Mouse (Mus musculus): ENCODE results near the gene Ptprg. TPM values are rescaled to one million over a fixed set of nuclear protein-coding genes. Genes with fewer than 3 reads are reported as not detected.

The Ptprg gene
- polyA plus RNA-seq, 1 experiment, result 12.1 TPM

- TF ChIP-seq POLR2A (IDR thresholded peaks at IDR 0.05; ENCODE audit: control insufficient read depth, low read depth, low read length) (no peak), CTCF (IDR thresholded peaks at IDR 0.05; ENCODE audit: control insufficient read depth, insufficient read depth, insufficient replicate concordance, low read depth, low read length) (no peak)
- H3K36me3 ChIP-seq (ENCODE audit: control insufficient read depth, insufficient read depth, low read length), result no peaks in the 10 kb centered on the region
- no peaks in the 10 kb centered on the region for H3K4me1 ChIP-seq (ENCODE audit: control insufficient read depth, insufficient read depth, low read length)
- H3K27me3 ChIP-seq (ENCODE audit: control insufficient read depth, insufficient read depth, low read length), result no peaks in the 10 kb centered on the region
- H3K4me3 ChIP-seq (ENCODE audit: control insufficient read depth, low read depth, low read length), result no peak overlapping the region
- H3K27ac ChIP-seq (ENCODE audit: control insufficient read depth, insufficient read depth, low read depth, low read length), result no peak overlapping the region
Observed at GRCm38 (mm10) chr14:11631505-11631904, 78.2 kb downstream of the Ptprg start.

GRCm38 (mm10) chr14:11637673-11638072 is 84.3 kb downstream of the Ptprg start:
- Histone ChIP-seq H3K4me1 (ENCODE audit: control insufficient read depth, insufficient read depth, low read length) (no peaks in the 10 kb centered on the region), H3K27ac (ENCODE audit: control insufficient read depth, insufficient read depth, low read depth, low read length) (no peak overlapping the region)

GRCm38 (mm10) chr14:11639366-11639765 is 86.0 kb downstream of the Ptprg start:
- H3K4me3 ChIP-seq (ENCODE audit: control insufficient read depth, low read depth, low read length), result no peak overlapping the region
- H3K36me3 ChIP-seq (ENCODE audit: control insufficient read depth, insufficient read depth, low read length), result no peaks in the 10 kb centered on the region
- no peak overlapping the region for H3K27ac ChIP-seq (ENCODE audit: control insufficient read depth, insufficient read depth, low read depth, low read length)
- H3K27me3 ChIP-seq (ENCODE audit: control insufficient read depth, insufficient read depth, low read length), result no peaks in the 10 kb centered on the region
- TF ChIP-seq CTCF (IDR thresholded peaks at IDR 0.05; ENCODE audit: control insufficient read depth, insufficient read depth, insufficient replicate concordance, low read depth, low read length) (no peak), POLR2A (IDR thresholded peaks at IDR 0.05; ENCODE audit: control insufficient read depth, low read depth, low read length) (no peak)
- H3K4me1 ChIP-seq (ENCODE audit: control insufficient read depth, insufficient read depth, low read length), result no peaks in the 10 kb centered on the region

More at GRCm38 (mm10) chr14:11637673-11638072, 84.3 kb downstream of the Ptprg start:
- TF ChIP-seq POLR2A (IDR thresholded peaks at IDR 0.05; ENCODE audit: control insufficient read depth, low read depth, low read length) (no peak), CTCF (IDR thresholded peaks at IDR 0.05; ENCODE audit: control insufficient read depth, insufficient read depth, insufficient replicate concordance, low read depth, low read length) (no peak)
- Histone ChIP-seq H3K4me3 (ENCODE audit: control insufficient read depth, low read depth, low read length) (no peak overlapping the region), H3K36me3 (ENCODE audit: control insufficient read depth, insufficient read depth, low read length) (no peaks in the 10 kb centered on the region), H3K27me3 (ENCODE audit: control insufficient read depth, insufficient read depth, low read length) (no peaks in the 10 kb centered on the region)

- no peak for TF ChIP-seq CTCF (IDR thresholded peaks at IDR 0.05; ENCODE audit: control insufficient read depth, insufficient read depth, insufficient replicate concordance, low read depth, low read length)
- TF ChIP-seq POLR2A (IDR thresholded peaks at IDR 0.05; ENCODE audit: control insufficient read depth, low read depth, low read length), result no peak
- H3K4me1 ChIP-seq (ENCODE audit: control insufficient read depth, insufficient read depth, low read length), result no peaks in the 10 kb centered on the region
- H3K36me3 ChIP-seq (ENCODE audit: control insufficient read depth, insufficient read depth, low read length), result no peaks in the 10 kb centered on the region
- H3K4me3 ChIP-seq (ENCODE audit: control insufficient read depth, low read depth, low read length), result no peak overlapping the region
- no peak overlapping the region for H3K27ac ChIP-seq (ENCODE audit: control insufficient read depth, insufficient read depth, low read depth, low read length)
- no peaks in the 10 kb centered on the region for H3K27me3 ChIP-seq (ENCODE audit: control insufficient read depth, insufficient read depth, low read length)
Observed at GRCm38 (mm10) chr14:11640372-11640771, 87.0 kb downstream of the Ptprg start.

- no peak overlapping the region for H3K4me3 ChIP-seq (ENCODE audit: control insufficient read depth, low read depth, low read length)
- H3K4me1 ChIP-seq (ENCODE audit: control insufficient read depth, insufficient read depth, low read length), result no peaks in the 10 kb centered on the region
- TF ChIP-seq POLR2A (IDR thresholded peaks at IDR 0.05; ENCODE audit: control insufficient read depth, low read depth, low read length) (no peak), CTCF (IDR thresholded peaks at IDR 0.05; ENCODE audit: control insufficient read depth, insufficient read depth, insufficient replicate concordance, low read depth, low read length) (no peak)
- H3K27me3 ChIP-seq (ENCODE audit: control insufficient read depth, insufficient read depth, low read length), result no peaks in the 10 kb centered on the region
- no peak overlapping the region for H3K27ac ChIP-seq (ENCODE audit: control insufficient read depth, insufficient read depth, low read depth, low read length)
- H3K36me3 ChIP-seq (ENCODE audit: control insufficient read depth, insufficient read depth, low read length), result no peaks in the 10 kb centered on the region
Observed at GRCm38 (mm10) chr14:11640996-11641395, 87.7 kb downstream of the Ptprg start.

- Histone ChIP-seq H3K36me3 (ENCODE audit: control insufficient read depth, insufficient read depth, low read length) (no peaks in the 10 kb centered on the region), H3K4me1 (ENCODE audit: control insufficient read depth, insufficient read depth, low read length) (no peaks in the 10 kb centered on the region), H3K4me3 (ENCODE audit: control insufficient read depth, low read depth, low read length) (no peak overlapping the region), H3K27ac (ENCODE audit: control insufficient read depth, insufficient read depth, low read depth, low read length) (no peak overlapping the region), H3K27me3 (ENCODE audit: control insufficient read depth, insufficient read depth, low read length) (no peaks in the 10 kb centered on the region)
- no peak for TF ChIP-seq CTCF (IDR thresholded peaks at IDR 0.05; ENCODE audit: control insufficient read depth, insufficient read depth, insufficient replicate concordance, low read depth, low read length)
- no peak for TF ChIP-seq POLR2A (IDR thresholded peaks at IDR 0.05; ENCODE audit: control insufficient read depth, low read depth, low read length)
Observed at GRCm38 (mm10) chr14:11642977-11643376, 89.6 kb downstream of the Ptprg start.

GRCm38 (mm10) chr14:11657374-11657773 is 104.0 kb downstream of the Ptprg start:
- H3K27ac ChIP-seq (ENCODE audit: control insufficient read depth, insufficient read depth, low read depth, low read length), result no peak overlapping the region
- no peak overlapping the region for H3K4me3 ChIP-seq (ENCODE audit: control insufficient read depth, low read depth, low read length)
- no peaks in the 10 kb centered on the region for H3K36me3 ChIP-seq (ENCODE audit: control insufficient read depth, insufficient read depth, low read length)
- H3K4me1 ChIP-seq (ENCODE audit: control insufficient read depth, insufficient read depth, low read length), result no peaks in the 10 kb centered on the region
- TF ChIP-seq CTCF (IDR thresholded peaks at IDR 0.05; ENCODE audit: control insufficient read depth, insufficient read depth, insufficient replicate concordance, low read depth, low read length) (no peak), POLR2A (IDR thresholded peaks at IDR 0.05; ENCODE audit: control insufficient read depth, low read depth, low read length) (no peak)
- no peaks in the 10 kb centered on the region for H3K27me3 ChIP-seq (ENCODE audit: control insufficient read depth, insufficient read depth, low read length)
